Mouse (Mus musculus): Measurements from ENCODE around the gene Peli3.
"Not testable (repeated sequence)": the region's sequence is repeated elsewhere in the genome, so short reads cannot be mapped to it uniquely, and the experiment has no call there.

Peli3 gene

DNA sequence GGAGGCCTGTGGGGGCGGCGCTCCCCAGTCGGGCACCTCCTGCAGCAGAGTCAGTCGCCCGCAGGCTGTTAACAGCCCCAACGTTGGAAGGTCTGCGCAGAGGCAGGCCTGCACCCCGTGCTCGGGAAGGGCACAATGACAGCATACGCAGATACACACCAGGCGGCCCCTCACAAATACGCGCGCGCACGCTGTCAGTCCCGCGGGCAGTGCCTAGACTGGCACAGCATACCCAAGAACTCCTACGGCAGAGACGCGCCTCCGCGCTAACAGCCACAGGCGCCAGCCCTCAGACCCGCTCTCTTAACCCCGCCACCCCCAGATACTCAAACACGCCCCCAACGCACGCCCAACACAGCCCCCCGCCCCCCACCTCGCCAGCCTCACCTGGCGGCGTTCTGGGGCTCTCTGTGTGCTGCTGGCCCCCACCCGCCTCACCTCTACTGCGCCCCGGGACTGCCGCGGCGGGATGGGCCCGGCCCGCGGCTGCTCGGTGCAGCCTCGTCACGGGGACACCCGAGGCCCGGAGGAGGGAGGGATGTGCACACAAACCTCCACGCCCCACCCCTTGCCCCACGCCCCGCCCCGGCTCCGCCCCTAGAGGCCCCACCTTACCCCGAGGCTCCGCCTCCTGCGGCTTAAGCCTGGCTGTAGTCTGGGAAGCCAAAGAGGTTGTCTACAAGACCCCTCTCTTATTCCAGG lies at the start of gene Peli3:
TSS of gene Peli3 (minus strand) at position 577 of the 702 bp plus-strand sequence.
- peak; percentile 88 for DNase-seq

- DNase-seq = no peak
These were observed 49.4 kb upstream of the Peli3 start for GRCm38 (mm10) chr19:4992371-4992770.

DNA sequence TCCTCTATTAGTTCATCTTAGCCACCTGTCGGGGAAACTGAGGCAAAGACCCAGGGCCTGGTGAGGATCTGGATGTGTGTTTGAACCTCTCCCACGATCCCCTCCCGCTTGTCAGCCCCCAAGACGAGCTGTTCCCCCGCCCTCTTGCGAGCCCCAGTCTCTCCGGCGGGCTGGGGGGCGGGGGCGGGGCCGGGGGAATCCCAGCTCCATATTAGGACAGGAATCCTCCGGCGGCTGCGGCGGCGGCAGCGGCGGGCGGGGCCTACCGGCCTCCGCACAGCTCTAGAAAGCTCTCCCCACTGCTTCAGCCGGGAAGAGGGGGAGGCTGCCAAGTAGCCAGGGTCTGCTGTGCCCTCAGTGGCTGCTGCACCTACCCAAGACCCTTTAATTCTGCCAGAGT lies 47.8 kb upstream of the Peli3 start:
- DNase-seq = peak; percentile 4

DNA sequence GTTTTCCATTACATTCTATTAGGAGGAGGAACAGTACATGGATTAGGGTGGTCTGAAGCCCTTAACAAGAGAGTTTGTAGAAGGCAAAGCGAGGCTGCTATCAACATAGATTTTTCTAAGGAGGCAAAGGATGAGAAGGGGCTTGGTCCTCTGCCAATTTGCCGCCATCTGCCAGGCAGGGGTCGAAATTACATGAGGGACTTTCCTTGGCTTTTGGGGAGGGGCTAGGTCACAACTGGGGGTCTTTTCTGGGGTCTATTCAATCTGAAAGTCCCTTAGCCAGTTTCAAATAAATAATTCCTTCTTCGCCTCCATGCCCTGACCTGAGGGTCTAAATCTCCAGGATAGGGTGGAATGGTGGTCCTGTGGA lies 47.3 kb upstream of the Peli3 start, which contains the start of gene Npas4:
TSS of gene Npas4 (minus strand) at position 61 of the 370 bp plus-strand sequence.
- DNase-seq = no peak

DNA sequence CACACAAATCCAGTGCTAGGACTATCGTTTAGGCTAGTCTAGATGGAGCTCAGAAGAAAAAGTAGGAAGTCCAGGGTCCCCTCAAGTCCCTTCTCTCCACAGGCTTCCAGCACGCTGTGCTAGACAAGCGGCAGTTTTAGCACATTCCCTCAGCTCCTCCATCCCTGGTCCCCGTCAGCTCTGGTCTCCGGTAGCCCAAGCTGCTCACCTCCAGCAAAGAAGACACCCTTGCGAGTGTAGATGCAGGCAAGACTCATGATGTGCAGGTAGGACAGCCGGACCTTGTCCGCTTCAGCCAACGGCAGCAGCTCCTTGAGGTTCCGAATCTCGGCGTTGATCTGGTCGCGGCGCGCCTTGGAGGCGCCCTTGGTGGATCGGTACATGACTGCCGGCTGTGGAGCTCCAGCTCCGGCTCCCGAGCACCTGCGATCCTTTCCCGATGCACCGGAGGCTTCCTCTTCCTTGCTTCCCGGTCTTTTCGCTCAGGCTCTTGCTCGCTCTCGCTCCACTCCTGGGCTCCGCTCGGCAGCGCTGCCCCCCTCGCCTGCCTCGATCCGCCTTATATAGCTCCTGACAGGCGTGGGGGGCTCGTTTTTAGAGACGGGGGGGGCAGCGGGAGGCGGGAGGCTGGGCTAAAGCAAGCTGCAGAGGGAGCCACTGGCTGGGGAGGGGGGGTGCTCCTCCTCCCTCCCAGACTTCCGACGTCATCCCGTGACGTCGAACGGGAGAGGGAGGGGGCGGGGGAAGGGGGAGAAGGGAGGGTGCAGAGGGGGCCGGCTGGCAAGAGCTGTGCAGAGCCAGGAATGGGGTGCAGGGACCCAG lies 46.7 kb upstream of the Peli3 start:
- DNase-seq = peak; percentile 5

DNA sequence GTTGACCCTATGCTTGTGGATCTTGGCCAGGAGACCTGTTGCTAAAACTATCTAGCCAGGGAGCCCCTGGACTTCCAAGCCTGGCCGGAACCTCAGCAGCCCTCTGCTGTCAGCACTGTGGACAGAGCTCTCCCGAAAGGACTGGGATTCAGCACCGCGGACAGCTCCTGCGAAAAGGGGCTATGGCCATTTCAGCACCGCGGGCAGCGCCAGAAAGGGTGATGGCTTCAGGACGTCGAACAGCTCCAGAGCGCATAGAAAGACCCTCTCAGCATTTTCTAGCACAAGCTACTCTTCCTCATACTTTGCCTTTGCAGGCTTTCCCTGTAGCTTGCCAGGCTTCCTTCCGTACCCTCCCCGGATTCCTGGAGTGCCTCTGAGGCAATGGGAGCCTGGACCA lies 46.1 kb upstream of the Peli3 start:
- peak; percentile 91 for DNase-seq

DNA sequence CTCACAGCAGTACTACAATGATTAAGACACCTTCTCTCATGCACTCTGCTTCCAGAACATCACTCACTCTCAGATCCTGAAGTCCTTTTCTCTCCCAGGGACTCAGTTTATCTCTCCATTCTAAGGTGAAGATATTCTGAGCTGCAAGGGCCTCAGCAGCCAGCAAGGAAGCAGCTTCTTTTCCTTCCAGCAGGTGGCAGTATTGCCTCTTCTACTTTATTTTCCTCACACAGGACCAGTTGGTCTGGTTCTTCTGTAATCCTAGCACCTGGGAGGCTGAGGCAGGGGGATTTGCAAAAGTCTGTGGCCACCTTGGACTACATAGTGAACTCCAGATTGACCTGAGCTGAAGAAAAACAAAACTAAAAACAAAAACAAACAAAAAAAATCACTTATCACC lies 38.8 kb upstream of the Peli3 start:
- peak; percentile 46 for DNase-seq

DNA sequence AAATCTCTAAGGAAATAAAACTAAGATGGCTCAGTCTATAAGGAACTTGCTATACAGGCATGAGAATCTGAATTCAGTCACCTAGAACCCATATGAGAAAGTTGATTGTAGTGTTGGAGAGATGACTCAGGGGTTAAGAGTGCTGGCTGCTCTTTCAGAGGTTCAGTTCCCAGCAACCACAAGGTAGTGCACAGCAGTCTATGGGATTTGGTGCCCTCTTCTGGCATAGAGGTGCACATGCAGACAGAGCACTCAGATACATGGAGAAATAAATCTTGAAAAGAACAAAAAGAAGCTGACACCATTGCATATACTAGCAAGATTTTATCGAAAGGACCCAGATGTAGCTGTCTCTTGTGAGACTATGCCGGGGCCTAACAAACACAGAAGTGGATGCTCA lies 25.3 kb upstream of the Peli3 start:
- DNase-seq = peak; percentile 19

GRCm38 (mm10) chr19:4961928-4962601 lies 19.1 kb upstream of the Peli3 start, which contains the start of gene Mrpl11:
Gene Mrpl11, plus strand, starts transcription at chr19:4962147.
- DNase-seq = peak; percentile 87

GRCm38 (mm10) chr19:4948641-4949040 lies 5.7 kb upstream of the Peli3 start:
- not testable (repeated sequence) for DNase-seq

DNA sequence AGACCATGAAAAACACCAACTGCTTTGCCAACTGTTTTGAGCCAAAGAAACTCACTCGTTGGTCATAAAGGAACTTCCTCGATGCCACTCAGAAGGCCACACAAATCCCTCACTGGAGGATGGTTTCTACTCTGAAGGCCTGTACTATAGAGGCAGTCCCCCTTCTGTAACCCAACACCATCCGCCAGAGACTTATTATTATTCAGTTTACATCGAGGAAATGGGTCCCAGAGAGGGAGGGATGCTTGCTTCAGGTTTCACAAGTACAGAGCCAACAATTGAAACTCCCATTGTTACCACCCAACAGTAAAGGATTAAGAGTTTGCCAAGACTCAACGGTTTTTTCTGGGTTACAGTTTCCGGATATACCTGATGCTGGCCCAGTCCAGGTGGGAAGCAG lies 2.6 kb upstream of the Peli3 start:
- no peak for DNase-seq

DNA sequence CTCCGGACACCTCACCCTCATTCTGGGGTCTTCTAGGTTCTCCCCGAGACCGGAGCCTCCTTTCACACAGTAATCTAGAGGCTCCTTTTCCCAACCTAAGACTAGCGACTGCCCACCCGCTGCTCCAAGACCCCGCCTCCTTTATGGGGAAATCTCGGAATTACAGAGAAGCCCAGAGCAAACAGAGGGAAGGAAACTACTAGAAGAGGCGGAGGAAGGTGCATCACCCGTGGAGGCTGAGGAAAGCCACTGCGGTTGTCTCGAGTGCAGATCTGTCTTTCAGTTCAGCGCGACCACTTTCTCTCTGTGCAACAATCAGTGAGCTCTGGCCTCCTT lies 294 bp upstream of the Peli3 start:
- no peak for DNase-seq

GRCm38 (mm10) chr19:4937444-4938310 lies 5.2 kb downstream of the Peli3 start:
- no peak for DNase-seq

GRCm38 (mm10) chr19:4936896-4937295 lies 6.0 kb downstream of the Peli3 start:
- DNase-seq = no peak

- no peak for DNase-seq
These were observed 14.1 kb downstream of the Peli3 start for GRCm38 (mm10) chr19:4928781-4929180.

GRCm38 (mm10) chr19:4927904-4928531 lies 14.9 kb downstream of the Peli3 start, which contains the start of gene Dpp3:
Gene Dpp3, minus strand, starts transcription at chr19:4928287.
- DNase-seq = peak; percentile 100

DNA sequence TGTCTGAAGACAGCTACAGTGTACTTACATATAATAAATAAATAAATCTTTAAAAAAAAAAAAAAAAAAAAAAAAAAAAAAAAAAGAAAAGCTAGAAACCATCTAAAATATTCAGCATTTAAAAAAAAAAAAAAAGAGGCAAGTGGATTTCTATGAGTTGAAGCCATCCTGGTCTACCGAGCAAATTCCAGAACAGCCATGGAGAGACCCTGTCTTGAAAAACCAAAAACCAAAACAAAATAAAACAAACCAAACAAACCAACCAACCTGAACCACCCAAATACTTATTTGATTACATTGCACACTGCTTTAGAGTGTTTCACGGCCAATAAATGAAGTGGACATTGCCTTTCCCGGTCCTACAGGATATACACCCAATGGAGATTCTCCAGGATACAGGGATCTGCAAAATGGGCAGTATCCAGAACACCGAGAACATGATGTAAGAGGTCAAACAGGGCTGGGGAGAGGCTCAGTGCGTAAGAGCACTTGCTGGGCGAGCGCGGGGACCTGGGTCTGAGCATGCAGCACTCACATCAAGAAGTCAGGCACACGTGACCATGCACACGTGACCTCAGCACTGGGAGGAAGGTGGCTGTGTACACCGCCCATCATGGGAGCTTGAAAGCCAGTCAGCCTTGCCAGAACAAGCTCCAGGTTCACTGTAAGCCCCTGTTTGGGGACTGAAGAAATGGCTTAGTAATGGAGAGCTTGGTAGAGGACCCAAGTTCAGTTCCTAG lies 17.6 kb downstream of the Peli3 start:
- DNase-seq = no peak

DNA sequence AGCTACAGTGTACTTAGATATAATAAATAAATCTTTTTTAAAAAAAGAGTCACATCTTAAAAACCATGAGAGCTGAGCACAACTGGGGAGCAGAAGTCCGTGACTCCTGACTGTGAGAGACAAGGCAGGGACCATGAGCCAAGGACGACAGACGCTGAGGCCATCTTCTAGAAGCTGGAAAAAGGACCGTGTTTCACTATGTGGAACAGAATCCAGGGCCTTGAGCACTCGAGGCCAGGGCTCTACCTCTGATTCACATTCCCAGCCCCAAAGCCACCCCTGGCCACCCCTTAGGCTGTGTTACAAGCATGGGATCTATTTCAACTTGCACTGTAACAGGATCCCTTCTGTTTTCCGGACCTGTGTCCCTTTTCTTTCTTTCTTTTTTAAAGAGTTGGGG lies 23.3 kb downstream of the Peli3 start:
- no peak for DNase-seq

DNA sequence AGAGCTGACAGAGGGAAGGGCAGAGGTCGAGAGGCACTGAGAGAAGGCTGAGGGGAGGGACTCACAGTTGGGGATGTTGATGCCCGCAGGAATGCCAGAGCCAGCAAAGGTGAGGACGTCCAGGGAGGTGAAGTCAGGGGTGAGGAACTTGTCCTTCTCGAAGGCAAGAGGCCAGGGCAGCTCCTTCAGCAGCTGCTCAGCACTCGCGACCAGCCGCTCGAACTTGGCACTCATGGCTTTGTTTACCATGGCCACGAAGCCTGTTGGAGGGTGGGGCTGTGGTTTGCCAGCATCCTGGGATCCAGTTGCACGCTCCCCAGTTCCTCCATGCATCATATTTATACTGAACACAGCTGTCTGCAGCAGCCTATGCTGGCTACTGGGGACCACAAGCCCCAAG lies 26.1 kb downstream of the Peli3 start:
- DNase-seq = no peak

- no peak for DNase-seq
These were observed 26.9 kb downstream of the Peli3 start for GRCm38 (mm10) chr19:4915924-4916603.

- DNase-seq = no peak
These were observed 33.6 kb downstream of the Peli3 start for GRCm38 (mm10) chr19:4909376-4909775.

Measured in thymus, postnatal 14 days (tissue).